Mouse (Mus musculus): ENCODE measurements around the gene Fkbp3.

DNA sequence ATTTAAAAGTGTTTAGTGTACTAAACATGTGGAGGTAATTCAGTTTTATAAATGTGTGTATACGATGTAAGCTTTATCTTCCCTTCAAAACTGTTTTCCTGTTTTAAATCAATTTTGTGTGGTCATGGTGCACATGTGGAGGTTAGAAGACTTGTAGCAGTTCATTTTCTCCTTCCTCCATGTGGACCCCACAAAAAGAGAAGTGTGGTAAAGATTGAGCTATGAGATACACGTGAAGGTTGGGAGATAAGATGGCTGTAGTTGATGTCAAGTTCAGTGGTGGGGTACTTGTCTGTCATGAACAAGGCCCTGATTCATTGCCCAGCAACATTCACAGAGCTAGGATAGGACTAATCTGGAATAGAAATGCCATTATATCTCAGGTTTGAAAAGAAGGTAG lies 15.6 kb downstream of the Fkbp3 start:
- TF ChIP-seq CTCF (conservative IDR thresholded peaks at IDR 0.05; ENCODE audit: low read length) (no peak), POU5F1 (IDR thresholded peaks at IDR 0.05; ENCODE audit: borderline replicate concordance, low read length) (no peak), NANOG (IDR thresholded peaks at IDR 0.05; ENCODE audit: borderline replicate concordance, low read length) (no peak)

Measured in E14TG2a.4 (cell line).